Comparison of ENCODE assay signal across 18 mouse cellular contexts in genomic region chr7:73749983-73750382, GRCm38 (mm10). TPM values are rescaled to one million over a fixed set of nuclear protein-coding genes. Genes with fewer than 3 reads are reported as not detected.
DNase-seq lines count a peak whose midpoint lies in the region; ATAC-seq and TF ChIP-seq lines count a peak whose summit lies in the region.
"Had no signal": no experiment of that assay in that cellular context is flagged by ENCODE, and none has a peak within 500 bp of the region (broad histone marks: within the 10 kb centered on the region; RNA-seq: fewer than 3 reads in every experiment).

No protein-coding gene starts in this region.

- H3K4me3 ChIP-seq in lung, postnatal 0 days (ENCODE audit: low read depth, low read length): no peak overlapping the region
- no peak overlapping the region for H3K4me3 ChIP-seq in intestine, embryonic 14.5 days (ENCODE audit: low read depth, low read length)
- H3K4me3 ChIP-seq in intestine, embryonic 16.5 days (ENCODE audit: low read length): no peak overlapping the region
- H3K4me3 ChIP-seq in stomach, embryonic 16.5 days (replicated peaks; ENCODE audit: low read length): no peak overlapping the region
- H3K4me3 ChIP-seq: embryonic facial prominence, embryonic 15.5 days; forebrain, embryonic 12.5 days; heart, embryonic 12.5 days; hindbrain, embryonic 10.5 days; hindbrain, embryonic 15.5 days had no signal

- peak; percentile 48 for ATAC-seq in lung, postnatal 0 days
- 0 out of 2 replicates have a peak, but pooled peaks have one; percentile 10 for ATAC-seq in intestine, embryonic 14.5 days (replicated peaks; ENCODE audit: low FRiP score, low TSS enrichment, low read depth)
- 0 out of 2 replicates have a peak, but pooled peaks have one; percentile 24 for ATAC-seq in intestine, embryonic 16.5 days
- peak; percentile 22; the same call in 1 of the 2 replicates for ATAC-seq in stomach, embryonic 16.5 days (ENCODE audit: insufficient read depth, low FRiP score)
- ATAC-seq: forebrain, postnatal 0 days had no signal

- 67% methylated on average over 7 of the region's 7 CpGs for WGBS in lung, postnatal 0 days
- WGBS in intestine, embryonic 14.5 days: 86% methylated on average over 7 of the region's 7 CpGs
- WGBS in intestine, embryonic 16.5 days: 73% methylated on average over 7 of the region's 7 CpGs
- WGBS in stomach, embryonic 16.5 days: 72% methylated on average over 7 of the region's 7 CpGs

- H3K27ac ChIP-seq in lung, postnatal 0 days (ENCODE audit: low read length): peak overlapping the region; percentile 83
- no peak overlapping the region for H3K27ac ChIP-seq in intestine, embryonic 14.5 days (ENCODE audit: low read depth)
- H3K27ac ChIP-seq in intestine, embryonic 16.5 days (ENCODE audit: low read length): peak overlapping the region; percentile 8; the same call in 1 of the 2 replicates
- peak overlapping the region; percentile 92 for H3K27ac ChIP-seq in stomach, embryonic 16.5 days (ENCODE audit: low read length)
- H3K27ac ChIP-seq: embryonic facial prominence, embryonic 15.5 days; forebrain, embryonic 12.5 days; hindbrain, embryonic 10.5 days; hindbrain, embryonic 15.5 days had no signal

- H3K9ac ChIP-seq in lung, postnatal 0 days (replicated peaks; ENCODE audit: low read depth): no peak overlapping the region
- H3K9ac ChIP-seq in intestine, embryonic 14.5 days (ENCODE audit: low read length): no peak overlapping the region
- H3K9ac ChIP-seq in intestine, embryonic 16.5 days (ENCODE audit: low read depth, low read length): no peak overlapping the region
- H3K9ac ChIP-seq in stomach, embryonic 16.5 days (ENCODE audit: low read length): no peak overlapping the region
- H3K9ac ChIP-seq: embryonic facial prominence, embryonic 15.5 days; forebrain, embryonic 12.5 days; forebrain, postnatal 0 days; heart, embryonic 12.5 days; hindbrain, embryonic 15.5 days had no signal

- TF ChIP-seq CTCF in lung, postnatal 0 days (IDR thresholded peaks at IDR 0.05): no peak

- no peak for TF ChIP-seq EP300 in lung, postnatal 0 days (IDR thresholded peaks at IDR 0.05)

- H3K4me1 ChIP-seq in lung, postnatal 0 days (ENCODE audit: insufficient read depth, low read depth, low read length): peaks cover 9% of the 10 kb centered on the region; the same call in 1 of the 2 replicates
- peaks cover 6% of the 10 kb centered on the region; the same call in 1 of the 2 replicates for H3K4me1 ChIP-seq in intestine, embryonic 14.5 days (replicated peaks; ENCODE audit: control insufficient read depth, insufficient read depth, low read length)
- H3K4me1 ChIP-seq in intestine, embryonic 16.5 days (ENCODE audit: control insufficient read depth, insufficient read depth, low read length): peaks cover 17% of the 10 kb centered on the region
- H3K4me1 ChIP-seq in stomach, embryonic 16.5 days (ENCODE audit: control insufficient read depth, insufficient read depth, low read length): peaks cover 17% of the 10 kb centered on the region; the same call in 1 of the 2 replicates

- no peak for DNase-seq in lung, postnatal 0 days (ENCODE audit: low spot score)
- no peak for DNase-seq in lung, postnatal 10 days
- peak; percentile 43 for DNase-seq in intestine, embryonic 14.5 days (ENCODE audit: low spot score)
- no peak for DNase-seq in heart, adult 18-20 months
- no peak for DNase-seq in testis, postnatal 14 days (ENCODE audit: low spot score)
- DNase-seq: adrenal gland, adult 2 months; adrenal gland, postnatal 25 days; cerebellum, adult 18-20 months; embryo, embryonic 11 days; forebrain, postnatal 0 days; gastrocnemius, postnatal 14 days had no signal

- no peaks in the 10 kb centered on the region for H3K9me3 ChIP-seq in lung, postnatal 0 days (ENCODE audit: low read length)
- H3K9me3 ChIP-seq in intestine, embryonic 14.5 days (ENCODE audit: control insufficient read depth, low read length): no peaks in the 10 kb centered on the region
- H3K9me3 ChIP-seq in intestine, embryonic 16.5 days (ENCODE audit: control insufficient read depth, low read length): no peaks in the 10 kb centered on the region
- no peaks in the 10 kb centered on the region for H3K9me3 ChIP-seq in stomach, embryonic 16.5 days (replicated peaks; ENCODE audit: control insufficient read depth, low read length)
- H3K9me3 ChIP-seq: embryonic facial prominence, embryonic 15.5 days; forebrain, embryonic 12.5 days; heart, embryonic 12.5 days; hindbrain, embryonic 15.5 days had no signal

- no peak overlapping the region for H3K4me2 ChIP-seq in lung, postnatal 0 days (replicated peaks; ENCODE audit: low read depth, low read length)
- no peak overlapping the region for H3K4me2 ChIP-seq in intestine, embryonic 14.5 days (ENCODE audit: low read length)
- H3K4me2 ChIP-seq in intestine, embryonic 16.5 days (ENCODE audit: low read depth, low read length): no peak overlapping the region
- no peak overlapping the region for H3K4me2 ChIP-seq in stomach, embryonic 16.5 days (ENCODE audit: low read depth, low read length)
- H3K4me2 ChIP-seq: embryonic facial prominence, embryonic 15.5 days; forebrain, embryonic 12.5 days; heart, embryonic 12.5 days; hindbrain, embryonic 15.5 days had no signal

- H3K27me3 ChIP-seq in lung, postnatal 0 days (replicated peaks; ENCODE audit: insufficient read depth, low read length): no peaks in the 10 kb centered on the region
- no peaks in the 10 kb centered on the region for H3K27me3 ChIP-seq in intestine, embryonic 14.5 days (replicated peaks; ENCODE audit: control insufficient read depth, insufficient read depth, low read length)
- H3K27me3 ChIP-seq in intestine, embryonic 16.5 days (replicated peaks; ENCODE audit: control insufficient read depth, insufficient read depth, low read length): no peaks in the 10 kb centered on the region
- no peaks in the 10 kb centered on the region for H3K27me3 ChIP-seq in stomach, embryonic 16.5 days (ENCODE audit: control insufficient read depth, insufficient read depth, low read length)
- H3K27me3 ChIP-seq: embryonic facial prominence, embryonic 15.5 days; heart, embryonic 12.5 days; hindbrain, embryonic 15.5 days had no signal

- H3K36me3 ChIP-seq in lung, postnatal 0 days (ENCODE audit: insufficient read depth, low read length): no peaks in the 10 kb centered on the region
- H3K36me3 ChIP-seq in intestine, embryonic 14.5 days (ENCODE audit: control insufficient read depth, insufficient read depth, low read length): no peaks in the 10 kb centered on the region
- H3K36me3 ChIP-seq in intestine, embryonic 16.5 days (ENCODE audit: control insufficient read depth, insufficient read depth, low read length): no peaks in the 10 kb centered on the region
- H3K36me3 ChIP-seq in stomach, embryonic 16.5 days (ENCODE audit: control insufficient read depth, insufficient read depth, low read length): no peaks in the 10 kb centered on the region
- H3K36me3 ChIP-seq: embryonic facial prominence, embryonic 15.5 days; forebrain, embryonic 12.5 days; heart, embryonic 12.5 days; hindbrain, embryonic 10.5 days; hindbrain, embryonic 15.5 days had no signal

RNA-seq across cellular contexts. Expression of gene Fam174b, which starts 9.9 kb away (rescaled TPM):
- polyA plus RNA-seq in lung, postnatal 0 days (2015; fragmentation: Nextera tagmentation; extraction: Ambion mirVana): 116 and 147 TPM in 2 replicates
- polyA plus RNA-seq in intestine, embryonic 14.5 days (2014; fragmentation: Nextera tagmentation; extraction: Ambion mirVana): 27.2 and 30.0 TPM in 2 replicates
- 32.7 and 33.7 TPM in 2 replicates for polyA plus RNA-seq in intestine, embryonic 16.5 days (2015; fragmentation: Nextera tagmentation; extraction: Ambion mirVana)
- 68.1 and 71.3 TPM in 2 replicates for polyA plus RNA-seq in stomach, embryonic 16.5 days (2015; fragmentation: Nextera tagmentation; extraction: Ambion mirVana)
- total RNA-seq in heart, adult 18-20 months (2021): 100 to 1,000 TPM; 187 to 201 TPM
